Mouse (Mus musculus) neutrophil, adult 5-6 weeks (primary cell): ENCODE measurements at regions not wholly inside any gene's neighbourhood (a gene's known extent, or its start where the extent isn't known, plus 50 kb on each side); places are given as distances from the start of the nearest gene placed in this dataset.

Experiments
- ATAC-seq: fragments of 151-379, 151-347 bp; 2 replicates; pipeline ENCODE4 v1.8.0; 2017; ENCODE audit warnings: mild to moderate bottlenecking, moderate TSS enrichment; ENCODE audit not compliant: insufficient number of reproducible peaks, poor library complexity, low FRiP score, severe bottlenecking; ENCODE audit errors: extremely low read depth

GRCm38 (mm10) chr1:153962161-153962720, 62.2 kb upstream of the Teddm2 start:
- ATAC-seq = no peak

GRCm38 (mm10) chr1:153963744-153964342, 63.8 kb upstream of the Teddm2 start:
- ATAC-seq = no peak

DNA sequence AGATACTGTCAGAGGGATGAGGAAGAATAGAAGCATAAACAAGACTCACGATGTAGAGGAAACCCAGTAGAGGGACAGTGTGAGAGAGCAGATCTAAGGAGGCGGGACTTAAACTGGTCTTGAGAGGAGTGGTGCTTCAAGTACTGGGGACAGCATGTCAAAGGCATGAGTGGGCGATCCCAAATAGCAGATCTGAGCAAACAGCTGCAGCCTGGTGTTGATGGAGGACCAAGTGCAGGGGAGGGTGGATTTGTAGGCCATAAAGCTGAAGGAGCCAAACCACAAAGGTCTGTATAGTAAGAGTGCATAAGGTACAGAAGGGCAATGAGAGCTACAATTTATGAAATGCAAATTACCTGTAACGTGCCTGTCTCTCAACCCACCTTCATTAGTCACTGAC, 69.4 kb upstream of the Teddm2 start:
- no peak for ATAC-seq

DNA sequence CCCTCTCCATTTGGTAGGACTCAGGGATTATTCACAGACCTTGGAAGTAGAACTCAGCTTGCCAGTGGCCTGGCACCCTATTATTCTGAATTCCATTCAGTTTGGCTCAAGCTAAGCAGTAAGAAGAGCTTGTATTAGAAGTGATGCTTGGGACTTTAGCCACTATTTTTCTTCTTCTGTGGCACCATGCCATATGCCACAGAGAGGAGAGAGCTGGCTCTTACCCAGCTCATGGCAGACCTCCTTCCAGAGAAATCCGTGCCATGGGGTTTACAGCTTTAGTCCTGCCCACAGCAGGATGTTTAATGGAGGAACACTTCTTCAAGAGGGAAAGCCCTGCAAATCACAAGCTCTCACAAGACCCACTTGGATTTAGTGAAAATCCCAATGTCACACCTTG, 74.3 kb upstream of the Teddm2 start:
- ATAC-seq = no peak

- ATAC-seq = no peak
Observed at GRCm38 (mm10) chr1:153977963-153978726, 78.1 kb upstream of the Teddm2 start.

- 0 out of 2 replicates have a peak, but pooled peaks have one; percentile 16 for ATAC-seq
Observed at GRCm38 (mm10) chr1:153980886-153981285, 80.9 kb upstream of the Teddm2 start.

- ATAC-seq = no peak
Observed at GRCm38 (mm10) chr1:153985595-153985994, 85.6 kb upstream of the Teddm2 start.

GRCm38 (mm10) chr1:153986632-153987031, 86.6 kb upstream of the Teddm2 start:
- no peak for ATAC-seq

DNA sequence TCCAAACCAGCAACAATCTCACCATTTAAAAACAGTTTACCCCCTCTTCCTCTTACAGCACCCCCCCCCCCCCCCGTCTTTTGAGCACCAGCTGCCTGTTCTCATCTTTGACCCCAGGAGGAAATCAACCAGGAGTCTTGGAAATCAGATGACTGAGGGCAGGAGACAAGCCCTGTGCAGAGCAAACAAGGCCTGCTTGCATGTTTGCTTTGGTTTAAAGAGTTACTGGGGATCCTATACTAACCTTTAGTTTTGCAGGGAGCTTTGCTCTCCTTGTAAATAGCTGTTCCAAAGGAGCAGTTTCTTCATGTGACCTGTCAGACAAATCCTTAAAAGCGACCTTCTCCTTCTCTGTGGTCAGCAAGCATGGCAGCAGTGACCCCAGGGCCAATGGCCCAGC, 88.3 kb upstream of the Teddm2 start:
- ATAC-seq = no peak

DNA sequence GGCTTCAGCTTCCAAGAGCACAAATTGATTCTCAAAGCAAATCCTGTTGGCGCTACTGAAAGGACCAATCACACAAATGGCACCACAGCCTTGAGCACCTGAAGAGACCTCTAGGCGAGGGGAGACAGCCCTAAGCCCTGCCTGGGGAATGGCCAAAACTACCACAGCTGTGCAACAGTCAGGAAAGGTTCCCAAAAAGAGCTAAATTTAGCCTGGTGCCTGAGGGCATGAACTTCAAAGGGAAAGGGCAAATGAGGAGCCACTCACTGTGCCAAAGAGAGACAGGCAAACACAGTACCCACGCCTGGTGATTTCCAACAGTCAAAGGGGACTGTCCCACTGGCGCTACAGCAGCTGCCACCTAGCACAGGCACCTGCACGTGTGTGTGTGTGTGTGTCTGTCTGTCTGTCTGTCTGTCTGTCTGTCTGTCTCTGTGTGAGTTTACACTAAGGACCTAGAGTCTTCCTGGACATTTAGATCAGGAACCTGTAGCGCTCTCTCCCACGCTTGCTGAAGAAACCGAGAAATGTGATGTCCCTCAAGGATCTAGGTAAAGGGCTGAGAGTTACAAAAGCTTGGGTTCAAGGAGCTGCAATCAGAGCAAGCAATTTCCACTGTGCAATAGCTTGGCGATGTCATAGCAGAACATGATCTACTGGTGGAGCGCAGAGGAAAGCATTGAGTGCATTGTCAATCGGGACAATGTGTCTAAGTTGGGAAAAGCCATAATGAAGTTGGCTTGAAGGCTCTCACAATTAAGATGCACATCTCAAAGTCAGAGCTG, 90.8 kb upstream of the Teddm2 start:
- ATAC-seq = no peak

DNA sequence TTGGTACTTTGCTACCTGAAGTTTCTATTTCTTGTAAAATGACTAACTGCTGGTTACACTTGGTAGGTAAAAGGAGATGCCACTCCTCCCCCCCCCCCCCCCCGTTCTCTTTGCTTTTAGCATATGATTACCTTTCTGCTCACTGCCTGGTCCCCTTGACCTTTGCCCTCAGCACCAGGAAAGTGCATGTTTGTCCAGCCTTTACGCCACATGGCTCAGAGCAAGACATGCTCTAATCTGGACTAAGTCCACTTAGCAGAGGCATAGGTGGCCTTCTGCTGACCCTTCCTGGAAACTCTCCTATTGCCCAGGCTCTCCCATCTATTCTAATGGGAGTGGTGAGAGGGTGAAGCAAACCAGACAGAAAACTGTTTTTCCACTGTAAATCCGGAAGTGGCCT, 92.4 kb upstream of the Teddm2 start:
- no peak for ATAC-seq

GRCm38 (mm10) chr1:153994871-153995270, 94.8 kb upstream of the Teddm2 start:
- ATAC-seq = no peak

GRCm38 (mm10) chr1:153997201-153998181, 97.5 kb upstream of the Teddm2 start:
- no peak for ATAC-seq

GRCm38 (mm10) chr1:153999776-154000175, 99.7 kb upstream of the Teddm2 start:
- no peak for ATAC-seq

GRCm38 (mm10) chr1:154003669-154004068, 103.6 kb upstream of the Teddm2 start:
- ATAC-seq = 0 out of 2 replicates have a peak, but pooled peaks have one; percentile 26

DNA sequence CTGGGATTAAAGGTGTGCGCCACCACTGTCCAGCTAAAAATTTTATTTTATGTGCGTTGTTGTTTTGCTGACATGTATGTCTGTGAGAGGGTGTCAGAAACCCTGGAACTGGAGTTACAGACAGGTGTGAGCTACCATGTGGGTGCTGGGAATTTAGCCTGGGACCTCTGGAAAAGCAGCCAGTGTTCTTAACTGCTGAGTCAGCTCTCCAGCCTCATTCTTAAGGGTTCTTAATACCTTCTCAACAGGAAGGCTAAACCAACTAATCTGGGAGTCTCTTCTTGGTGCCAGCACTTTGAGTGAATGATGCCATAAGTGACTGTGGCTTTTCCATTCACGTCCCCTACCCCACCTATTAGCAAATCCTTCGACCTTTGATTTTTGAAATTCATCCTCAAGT, 104.6 kb upstream of the Teddm2 start:
- no peak for ATAC-seq

DNA sequence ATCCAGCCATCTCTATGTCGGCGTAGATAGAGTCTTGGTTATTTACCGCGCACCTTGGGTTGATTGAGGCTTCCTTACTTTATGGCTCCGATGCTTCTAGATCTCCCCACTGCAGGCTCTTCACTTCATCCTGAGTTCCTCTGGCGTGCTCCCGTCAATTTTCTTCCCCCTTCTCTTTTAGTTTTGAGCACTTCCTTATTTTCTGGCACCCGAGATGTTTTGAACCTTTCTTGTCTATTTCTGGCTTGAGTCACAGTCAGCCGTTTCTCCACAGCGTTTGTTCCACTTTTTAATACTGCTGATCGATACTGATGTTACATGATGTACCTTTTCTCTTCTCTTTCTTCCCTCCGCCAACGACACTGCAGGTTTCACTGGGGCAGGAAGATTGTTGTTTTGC, 106.0 kb upstream of the Teddm2 start:
- no peak for ATAC-seq

GRCm38 (mm10) chr1:154007440-154007839, 107.4 kb upstream of the Teddm2 start:
- no peak for ATAC-seq
